Mouse (Mus musculus) thymus, adult 2 months (tissue): ENCODE measurements around the gene Apopt1. TPM values are rescaled to one million over a fixed set of nuclear protein-coding genes. Genes with fewer than 3 reads are reported as not detected.

Experiments used
- DNase-seq: peaks from one replicate; pipeline ENCODE4 v3.0.0; 2021
- H3K27ac ChIP-seq: fragments of 200-500 bp; 2 replicates; pipeline ENCODE4 v1.5.1; 2012; ENCODE audit warnings: low read length, control low read depth; ENCODE audit not compliant: control insufficient read depth, insufficient read depth
- H3K27me3 ChIP-seq: fragments of 200-500 bp; 2 replicates; pipeline ENCODE4 v1.6.1; 2012; ENCODE audit warnings: mild to moderate bottlenecking, low read length, moderate library complexity, mixed read lengths; ENCODE audit not compliant: control insufficient read depth, insufficient read depth
- H3K36me3 ChIP-seq: fragments of 200-500 bp; 2 replicates; pipeline ENCODE4 v1.6.1; 2012; ENCODE audit warnings: mild to moderate bottlenecking, low read length, moderate library complexity; ENCODE audit not compliant: control insufficient read depth, insufficient read depth
- H3K4me1 ChIP-seq: fragments of 200-500 bp; replicated peaks from 2 replicates; pipeline ENCODE4 v1.6.1; 2012; ENCODE audit warnings: low read length; ENCODE audit not compliant: control insufficient read depth, insufficient read depth
- H3K4me3 ChIP-seq: fragments of 200-500 bp; 2 replicates; pipeline ENCODE4 v1.5.1; 2012; ENCODE audit warnings: mild to moderate bottlenecking, low read length, control low read depth, moderate library complexity; ENCODE audit not compliant: control insufficient read depth, insufficient read depth
- CTCF ChIP-seq: fragments of 200-500 bp; IDR thresholded peaks from 2 replicates; pipeline ENCODE4 v1.5.1; 2012; ENCODE audit warnings: mild to moderate bottlenecking, control low read depth, low read length, moderate library complexity, borderline replicate concordance; ENCODE audit not compliant: control insufficient read depth, poor library complexity, insufficient read depth; ENCODE audit errors: extremely low read depth
- POLR2A ChIP-seq: fragments of 200-500 bp; IDR thresholded peaks from 2 replicates; pipeline ENCODE4 v1.6.1; 2012; ENCODE audit warnings: mild to moderate bottlenecking, low read length, control low read depth, moderate library complexity; ENCODE audit not compliant: control insufficient read depth, poor library complexity, insufficient read depth; ENCODE audit errors: extremely low read depth
- WGBS: fragments of 180-500 bp; shearing (Covaris S2); methylation state at CpG from one replicate; pipeline ENCODE4 v1.1.7; 2018; 5-methylcytosine and 5-hydroxymethylcytosine counted together
- polyA plus RNA-seq: library from polyadenylated mRNA; depleted of rRNA; stranded (reverse); fragments of >200 nt; gene quantifications from 2 replicates; pipeline ENCODE4 v1.2.3, GENCODE M21; 2012; rRNA removed

Apopt1 gene
- polyA plus RNA-seq, 1 experiment: 32.3 TPM

DNA sequence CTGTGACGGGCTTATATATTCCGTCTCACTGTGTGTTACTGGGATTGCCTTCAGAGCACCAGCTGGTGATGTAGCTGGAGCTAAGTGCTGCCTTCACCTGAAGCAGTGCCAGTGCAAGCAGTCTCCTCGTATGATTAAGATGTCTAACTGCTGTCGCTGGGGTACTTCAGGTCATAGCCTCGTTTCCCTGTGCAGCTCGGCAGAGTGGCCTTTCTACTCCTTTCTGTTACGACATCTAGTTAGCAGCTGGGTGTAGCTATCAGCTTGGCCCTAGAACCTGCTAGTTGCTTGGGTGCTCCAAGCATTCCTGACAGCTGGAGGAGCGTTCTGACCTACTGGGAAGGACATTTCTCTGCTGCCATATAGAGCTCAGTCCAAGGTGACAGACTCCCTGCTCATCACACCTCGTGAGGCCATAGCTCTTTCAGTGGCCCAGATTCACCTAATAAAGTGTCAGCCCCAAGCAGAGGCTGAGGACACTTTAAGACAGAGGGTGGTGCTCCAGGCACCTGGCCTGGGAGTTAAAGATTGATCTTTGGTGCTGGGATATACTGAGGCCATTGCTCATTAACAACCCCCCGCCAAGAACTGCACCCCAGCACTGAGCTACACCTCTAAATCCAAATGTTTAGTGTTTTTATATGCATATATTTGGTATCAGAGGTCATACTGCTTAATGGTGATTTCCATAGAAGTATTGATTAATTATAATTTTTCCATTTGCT is 87.6 kb downstream of the Apopt1 start:
- Histone ChIP-seq H3K27me3 (no peaks in the 10 kb centered on the region), H3K36me3 (peaks cover 6% of the 10 kb centered on the region), H3K27ac (no peak overlapping the region), H3K4me3 (no peak overlapping the region), H3K4me1 (no peaks in the 10 kb centered on the region)
- no peak for DNase-seq
- 93% methylated on average over 10 of the region's 10 CpGs for WGBS
- no peak for TF ChIP-seq POLR2A
- TF ChIP-seq CTCF: no peak

DNA sequence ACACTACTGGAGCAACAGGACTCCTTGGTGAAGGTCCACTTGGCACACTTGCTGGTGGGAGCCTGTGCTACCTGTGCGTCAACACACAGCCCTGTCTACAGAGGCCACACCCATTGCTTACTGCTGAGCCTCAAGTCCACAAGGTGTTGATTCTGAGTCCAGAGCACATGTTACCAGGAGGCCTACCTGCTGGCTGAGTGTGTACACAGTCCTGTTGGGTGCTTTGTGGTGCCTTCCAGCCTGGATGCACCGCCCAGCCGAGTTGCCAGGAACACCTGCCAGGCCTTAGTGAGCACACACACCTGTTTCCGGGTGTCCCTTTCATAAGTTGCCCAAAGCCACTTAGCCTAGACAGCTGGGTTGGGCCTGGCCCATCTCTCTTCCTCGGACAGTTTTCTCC is 90.5 kb downstream of the Apopt1 start:
- Histone ChIP-seq H3K4me3 (no peak overlapping the region), H3K36me3 (peaks cover 25% of the 10 kb centered on the region), H3K4me1 (no peaks in the 10 kb centered on the region), H3K27me3 (no peaks in the 10 kb centered on the region), H3K27ac (no peak overlapping the region)
- TF ChIP-seq CTCF (no peak), POLR2A (no peak)
- no peak for DNase-seq
- 90% methylated on average over 5 of the region's 5 CpGs for WGBS

Other genes with a start within 250 kb of the Apopt1 start
- 1.4 and 1.8 TPM in 2 replicates for gene Gm266, start 227.4 kb upstream of the Apopt1 start, polyA plus RNA-seq
- 88.0 and 124 TPM in 2 replicates for gene Eif5, start 175.2 kb upstream of the Apopt1 start, polyA plus RNA-seq
- 45.9 and 47.7 TPM in 2 replicates for gene Mark3, start 138.7 kb upstream of the Apopt1 start, polyA plus RNA-seq
- gene Ckb, start 40.9 kb upstream of the Apopt1 start, polyA plus RNA-seq: 107 and 119 TPM in 2 replicates
- 40.4 and 47.2 TPM in 2 replicates for gene Trmt61a, start 35.2 kb upstream of the Apopt1 start, polyA plus RNA-seq
- 12.8 and 16.6 TPM in 2 replicates for gene Bag5, start within 50 bp of the Apopt1 start, polyA plus RNA-seq
- 79.5 and 85.0 TPM in 2 replicates for gene Klc1, start 45.6 kb downstream of the Apopt1 start, polyA plus RNA-seq
- gene Xrcc3, start 100.6 kb downstream of the Apopt1 start, polyA plus RNA-seq: 22.1 and 29.0 TPM in 2 replicates
- 36.6 and 46.4 TPM in 2 replicates for gene Zfyve21, start 100.9 kb downstream of the Apopt1 start, polyA plus RNA-seq
- gene Ppp1r13b, start 194.8 kb downstream of the Apopt1 start, polyA plus RNA-seq: 28.1 and 30.1 TPM in 2 replicates